Mouse (Mus musculus): ENCODE measurements at regions not wholly inside any gene's neighbourhood (a gene's known extent, or its start where the extent isn't known, plus 50 kb on each side); places are given as distances from the start of the nearest gene placed in this dataset.

DNA sequence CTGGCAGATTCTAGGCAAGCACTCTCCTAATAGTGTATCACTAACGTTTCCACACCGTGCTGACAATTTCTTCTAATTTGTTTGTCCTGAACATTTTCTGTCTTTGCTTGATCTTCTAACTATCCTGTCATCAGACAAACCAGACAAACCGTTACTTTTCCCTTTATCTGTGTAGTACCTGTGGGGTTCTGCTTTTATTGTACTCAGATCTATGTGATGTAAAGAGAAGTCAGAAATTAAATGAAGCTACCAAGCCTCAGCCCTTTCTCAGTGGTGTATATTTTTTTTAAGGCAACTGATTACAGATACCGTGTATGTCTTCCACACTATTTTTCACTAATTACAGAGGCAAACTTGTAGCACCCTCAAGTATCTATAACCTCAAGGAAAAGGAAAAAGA, 108.9 kb upstream of the Robo2 start:
- H3K4me3 ChIP-seq (replicated peaks; ENCODE audit: low read depth, low read length) = no peak overlapping the region
- H3K27me3 ChIP-seq (ENCODE audit: control insufficient read depth, insufficient read depth, low read length) = no peaks in the 10 kb centered on the region
- no peaks in the 10 kb centered on the region for H3K36me3 ChIP-seq (ENCODE audit: control insufficient read depth, insufficient read depth, low read length)
- no peak for ATAC-seq (ENCODE audit: low FRiP score, low TSS enrichment)
- H3K4me1 ChIP-seq (ENCODE audit: control insufficient read depth, insufficient read depth, low read length) = no peaks in the 10 kb centered on the region
- no peak overlapping the region for H3K27ac ChIP-seq (replicated peaks; ENCODE audit: low read depth, low read length)
- H3K9ac ChIP-seq (replicated peaks; ENCODE audit: low read length) = no peak overlapping the region
- H3K4me2 ChIP-seq (ENCODE audit: low read length) = no peak overlapping the region
- WGBS = 86% methylated on average over 4 of the region's 4 CpGs
- no peak for DNase-seq
- H3K9me3 ChIP-seq (ENCODE audit: control insufficient read depth, low read length) = no peaks in the 10 kb centered on the region

DNA sequence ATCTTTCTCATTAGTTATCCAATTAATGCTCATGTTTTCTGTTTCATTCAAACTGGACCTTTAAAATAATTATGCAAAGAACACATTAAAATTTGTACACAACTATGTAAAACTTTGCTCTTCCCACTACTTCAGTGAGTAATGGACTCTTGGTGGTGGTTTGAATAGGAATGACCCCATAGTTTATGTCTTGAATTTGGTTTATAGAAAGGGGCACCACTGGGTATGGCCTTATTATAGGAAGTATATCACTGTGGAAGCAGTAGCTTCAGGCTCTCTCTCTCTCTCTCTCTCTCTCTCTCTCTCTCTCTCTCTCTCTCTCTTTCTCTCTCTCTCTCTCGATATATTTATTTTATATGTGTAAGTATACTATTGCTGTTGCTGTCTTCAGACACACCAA, 106.3 kb upstream of the Robo2 start:
- Histone ChIP-seq H3K4me3 (replicated peaks; ENCODE audit: low read depth, low read length) (no peak overlapping the region), H3K4me1 (ENCODE audit: control insufficient read depth, insufficient read depth, low read length) (no peaks in the 10 kb centered on the region), H3K9me3 (ENCODE audit: control insufficient read depth, low read length) (no peaks in the 10 kb centered on the region), H3K9ac (replicated peaks; ENCODE audit: low read length) (no peak overlapping the region), H3K27me3 (ENCODE audit: control insufficient read depth, insufficient read depth, low read length) (no peaks in the 10 kb centered on the region), H3K36me3 (ENCODE audit: control insufficient read depth, insufficient read depth, low read length) (no peaks in the 10 kb centered on the region), H3K4me2 (ENCODE audit: low read length) (no peak overlapping the region), H3K27ac (replicated peaks; ENCODE audit: low read depth, low read length) (no peak overlapping the region)
- no peak for DNase-seq
- 100% methylated on average over 1 of the region's 1 CpGs for WGBS
- ATAC-seq (ENCODE audit: low FRiP score, low TSS enrichment) = no peak

DNA sequence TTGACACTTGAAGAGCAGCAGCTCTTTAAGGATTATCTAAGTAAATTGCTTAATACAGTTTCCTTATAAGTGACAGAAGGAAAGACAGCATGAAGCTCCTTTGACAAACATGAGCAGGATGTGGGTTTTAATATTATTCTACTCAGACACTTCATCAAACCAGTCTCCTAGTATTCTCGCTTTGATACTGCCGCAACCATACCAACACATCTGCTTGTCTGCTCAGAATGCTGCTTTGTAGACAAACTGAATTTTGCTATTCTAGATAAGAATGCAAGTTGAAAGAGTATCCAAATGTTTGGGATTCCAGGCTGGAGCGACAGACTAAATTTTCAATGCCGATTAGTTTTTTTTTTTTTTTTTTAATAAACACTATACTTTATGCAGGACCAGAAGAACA, 105.7 kb upstream of the Robo2 start:
- 88% methylated on average over 4 of the region's 4 CpGs for WGBS
- Histone ChIP-seq H3K9ac (replicated peaks; ENCODE audit: low read length) (no peak overlapping the region), H3K4me1 (ENCODE audit: control insufficient read depth, insufficient read depth, low read length) (no peaks in the 10 kb centered on the region), H3K36me3 (ENCODE audit: control insufficient read depth, insufficient read depth, low read length) (no peaks in the 10 kb centered on the region), H3K4me2 (ENCODE audit: low read length) (no peak overlapping the region), H3K27ac (replicated peaks; ENCODE audit: low read depth, low read length) (no peak overlapping the region), H3K27me3 (ENCODE audit: control insufficient read depth, insufficient read depth, low read length) (no peaks in the 10 kb centered on the region), H3K4me3 (replicated peaks; ENCODE audit: low read depth, low read length) (no peak overlapping the region), H3K9me3 (ENCODE audit: control insufficient read depth, low read length) (no peaks in the 10 kb centered on the region)
- ATAC-seq (ENCODE audit: low FRiP score, low TSS enrichment) = no peak
- DNase-seq = no peak

DNA sequence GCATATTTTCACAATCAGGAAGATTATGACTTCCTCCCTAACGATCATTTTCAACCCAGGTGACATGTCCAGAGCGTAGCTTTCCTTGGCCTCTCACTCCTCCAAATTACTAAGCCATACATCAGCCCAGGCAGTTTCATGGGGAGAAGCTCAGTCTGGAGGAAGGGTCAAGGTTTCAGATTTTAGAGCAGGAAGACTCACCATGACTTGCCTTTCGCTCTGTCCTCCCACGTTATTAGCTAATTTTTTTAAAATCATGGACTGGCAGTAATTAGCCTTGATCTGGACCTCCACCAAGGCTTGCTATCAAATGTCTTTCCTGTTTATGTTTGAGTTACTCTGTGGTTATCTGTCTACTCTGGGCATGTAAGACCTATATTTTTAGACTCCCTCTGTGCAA, 102.9 kb upstream of the Robo2 start:
- H3K4me2 ChIP-seq (ENCODE audit: low read length) = no peak overlapping the region
- ATAC-seq (ENCODE audit: low FRiP score, low TSS enrichment) (no peak), DNase-seq (no peak)
- 85% methylated on average over 4 of the region's 4 CpGs for WGBS
- no peaks in the 10 kb centered on the region for H3K36me3 ChIP-seq (ENCODE audit: control insufficient read depth, insufficient read depth, low read length)
- no peak overlapping the region for H3K9ac ChIP-seq (replicated peaks; ENCODE audit: low read length)
- H3K27me3 ChIP-seq (ENCODE audit: control insufficient read depth, insufficient read depth, low read length) = no peaks in the 10 kb centered on the region
- H3K4me3 ChIP-seq (replicated peaks; ENCODE audit: low read depth, low read length) = no peak overlapping the region
- H3K9me3 ChIP-seq (ENCODE audit: control insufficient read depth, low read length) = no peaks in the 10 kb centered on the region
- no peaks in the 10 kb centered on the region for H3K4me1 ChIP-seq (ENCODE audit: control insufficient read depth, insufficient read depth, low read length)
- H3K27ac ChIP-seq (replicated peaks; ENCODE audit: low read depth, low read length) = no peak overlapping the region

DNA sequence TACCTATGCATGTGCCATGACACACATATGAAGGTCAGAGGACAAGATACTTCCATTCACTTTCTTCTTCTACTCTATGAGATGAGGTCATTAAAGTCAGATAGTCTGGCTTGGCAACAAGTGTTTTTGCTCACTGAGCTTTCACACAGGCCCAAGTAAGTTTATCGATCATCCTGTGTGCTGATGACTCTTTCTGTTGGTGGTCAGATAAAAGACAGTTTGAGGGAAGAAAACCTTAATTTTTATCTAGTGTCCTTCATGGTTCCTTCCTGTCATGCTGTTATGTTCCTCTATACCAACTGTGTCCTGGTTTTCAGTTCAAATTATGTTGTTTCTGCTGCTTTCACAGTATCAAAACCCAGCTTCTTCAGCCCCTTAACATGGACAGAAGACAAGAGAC, 98.8 kb upstream of the Robo2 start:
- no peak for DNase-seq
- no peak overlapping the region for H3K27ac ChIP-seq (replicated peaks; ENCODE audit: low read depth, low read length)
- H3K4me2 ChIP-seq (ENCODE audit: low read length) = no peak overlapping the region
- no peaks in the 10 kb centered on the region for H3K27me3 ChIP-seq (ENCODE audit: control insufficient read depth, insufficient read depth, low read length)
- no peak overlapping the region for H3K9ac ChIP-seq (replicated peaks; ENCODE audit: low read length)
- no peaks in the 10 kb centered on the region for H3K36me3 ChIP-seq (ENCODE audit: control insufficient read depth, insufficient read depth, low read length)
- no peaks in the 10 kb centered on the region for H3K9me3 ChIP-seq (ENCODE audit: control insufficient read depth, low read length)
- 95% methylated on average over 1 of the region's 1 CpGs for WGBS
- no peaks in the 10 kb centered on the region for H3K4me1 ChIP-seq (ENCODE audit: control insufficient read depth, insufficient read depth, low read length)
- no peak for ATAC-seq (ENCODE audit: low FRiP score, low TSS enrichment)
- H3K4me3 ChIP-seq (replicated peaks; ENCODE audit: low read depth, low read length) = no peak overlapping the region

DNA sequence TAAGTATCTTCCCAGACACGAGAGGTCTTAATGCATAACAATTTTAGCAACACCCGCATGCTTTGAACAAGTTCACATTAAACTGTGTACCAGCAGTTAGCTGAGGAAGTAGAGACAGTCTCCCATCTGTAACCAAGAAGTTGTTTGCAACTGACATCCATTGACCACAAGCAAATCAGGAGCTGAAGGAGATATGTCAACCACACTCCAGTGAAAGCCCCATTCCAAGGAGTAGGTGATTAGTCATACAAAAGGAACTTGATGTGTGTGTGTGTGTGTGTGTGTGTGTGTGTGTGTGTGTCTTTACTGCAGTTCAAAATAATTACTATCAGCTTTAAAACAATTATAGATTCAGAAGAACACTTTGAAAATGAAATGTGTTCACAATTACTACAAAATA, 97.9 kb upstream of the Robo2 start:
- Histone ChIP-seq H3K9ac (replicated peaks; ENCODE audit: low read length) (no peak overlapping the region), H3K27ac (replicated peaks; ENCODE audit: low read depth, low read length) (no peak overlapping the region), H3K36me3 (ENCODE audit: control insufficient read depth, insufficient read depth, low read length) (no peaks in the 10 kb centered on the region), H3K4me3 (replicated peaks; ENCODE audit: low read depth, low read length) (no peak overlapping the region), H3K4me1 (ENCODE audit: control insufficient read depth, insufficient read depth, low read length) (no peaks in the 10 kb centered on the region), H3K27me3 (ENCODE audit: control insufficient read depth, insufficient read depth, low read length) (no peaks in the 10 kb centered on the region), H3K9me3 (ENCODE audit: control insufficient read depth, low read length) (no peaks in the 10 kb centered on the region), H3K4me2 (ENCODE audit: low read length) (no peak overlapping the region)
- DNase-seq (no peak), ATAC-seq (ENCODE audit: low FRiP score, low TSS enrichment) (no peak)
- WGBS = 99% methylated on average over 2 of the region's 2 CpGs

DNA sequence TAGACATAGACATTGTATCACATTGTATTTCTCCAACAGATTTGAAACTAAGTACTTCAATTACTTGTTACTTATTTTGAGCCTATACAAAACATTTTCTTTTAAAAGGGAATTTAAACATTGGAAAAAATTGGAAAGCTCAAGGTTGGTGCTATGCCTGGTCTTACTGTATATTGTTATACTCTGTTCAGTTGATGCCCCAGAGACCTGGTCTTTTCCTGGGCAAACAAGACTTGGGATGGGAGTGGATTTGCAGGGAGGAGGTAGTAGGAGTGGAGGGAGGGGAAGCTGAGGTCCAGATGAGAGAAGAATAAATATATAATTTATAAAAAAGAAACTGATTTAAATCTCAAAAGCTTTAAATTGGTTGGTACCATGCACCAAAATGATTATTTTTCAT, 95.1 kb upstream of the Robo2 start:
- no peak for DNase-seq
- no peak overlapping the region for H3K4me3 ChIP-seq (replicated peaks; ENCODE audit: low read depth, low read length)

DNA sequence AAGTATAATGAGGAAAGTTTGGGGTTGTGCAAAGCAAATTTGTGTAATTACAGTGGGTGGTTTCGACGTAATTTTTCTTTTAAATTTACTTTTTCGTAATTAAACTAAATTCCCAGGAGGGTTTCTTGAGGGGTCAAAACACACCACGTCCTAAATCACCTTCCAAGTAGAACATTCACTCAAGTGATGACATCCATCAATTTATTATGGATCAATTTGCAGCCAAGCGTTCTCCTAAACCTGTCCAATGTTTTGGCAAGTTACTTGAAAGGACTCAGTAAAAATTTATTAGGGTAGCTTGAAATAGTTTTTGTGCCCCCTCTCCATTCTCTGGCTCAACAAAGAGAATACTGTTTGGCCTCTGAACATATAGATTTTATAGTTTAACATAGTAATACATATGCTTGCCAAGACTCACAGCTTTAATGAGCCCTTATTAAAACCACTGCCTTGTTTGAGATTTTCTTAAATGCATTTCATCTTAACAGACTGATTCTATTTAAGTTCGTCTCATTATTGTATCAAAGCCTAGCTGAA, 94.6 kb upstream of the Robo2 start:
- no peaks in the 10 kb centered on the region for H3K27me3 ChIP-seq (ENCODE audit: control insufficient read depth, insufficient read depth, low read length)
- no peak overlapping the region for H3K27ac ChIP-seq (replicated peaks; ENCODE audit: low read depth, low read length)
- no peak overlapping the region for H3K9ac ChIP-seq (replicated peaks; ENCODE audit: low read length)
- no peak overlapping the region for H3K4me3 ChIP-seq (replicated peaks; ENCODE audit: low read depth, low read length)
- H3K9me3 ChIP-seq (ENCODE audit: control insufficient read depth, low read length) = no peaks in the 10 kb centered on the region
- H3K4me2 ChIP-seq (ENCODE audit: low read length) = no peak overlapping the region
- WGBS = 87% methylated on average over 6 of the region's 6 CpGs
- ATAC-seq (ENCODE audit: low FRiP score, low TSS enrichment) (no peak), DNase-seq (no peak)
- H3K36me3 ChIP-seq (ENCODE audit: control insufficient read depth, insufficient read depth, low read length) = no peaks in the 10 kb centered on the region
- H3K4me1 ChIP-seq (ENCODE audit: control insufficient read depth, insufficient read depth, low read length) = no peaks in the 10 kb centered on the region

More for the DNA sequence above, 95.1 kb upstream of the Robo2 start:
- ATAC-seq (ENCODE audit: low FRiP score, low TSS enrichment) = no peak
- Histone ChIP-seq H3K9me3 (ENCODE audit: control insufficient read depth, low read length) (no peaks in the 10 kb centered on the region), H3K4me2 (ENCODE audit: low read length) (no peak overlapping the region), H3K4me1 (ENCODE audit: control insufficient read depth, insufficient read depth, low read length) (no peaks in the 10 kb centered on the region), H3K36me3 (ENCODE audit: control insufficient read depth, insufficient read depth, low read length) (no peaks in the 10 kb centered on the region), H3K9ac (replicated peaks; ENCODE audit: low read length) (no peak overlapping the region), H3K27ac (replicated peaks; ENCODE audit: low read depth, low read length) (no peak overlapping the region), H3K27me3 (ENCODE audit: control insufficient read depth, insufficient read depth, low read length) (no peaks in the 10 kb centered on the region)

DNA sequence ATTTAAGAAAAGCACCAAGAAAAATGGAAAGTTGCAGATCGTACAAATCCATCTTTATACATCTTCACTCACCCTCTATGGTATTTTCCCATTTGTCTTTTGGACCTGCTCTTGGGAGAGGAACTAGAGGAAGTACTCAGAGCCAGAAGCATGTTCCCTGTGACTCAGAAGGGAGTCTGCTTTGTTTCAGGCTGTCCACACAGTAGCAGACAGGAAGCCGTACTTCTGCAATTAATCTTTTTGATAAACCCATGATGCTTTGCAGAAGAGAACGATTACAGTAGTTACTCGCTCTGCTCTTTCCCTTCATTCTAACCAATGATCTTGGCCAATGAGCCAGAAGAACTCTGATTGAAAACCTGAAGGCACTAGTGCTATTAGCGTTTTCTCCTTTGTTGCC, 92.8 kb upstream of the Robo2 start:
- H3K27ac ChIP-seq (replicated peaks; ENCODE audit: low read depth, low read length) = no peak overlapping the region
- no peak overlapping the region for H3K4me3 ChIP-seq (replicated peaks; ENCODE audit: low read depth, low read length)
- no peak overlapping the region for H3K9ac ChIP-seq (replicated peaks; ENCODE audit: low read length)
- no peak overlapping the region for H3K4me2 ChIP-seq (ENCODE audit: low read length)
- DNase-seq (no peak), ATAC-seq (ENCODE audit: low FRiP score, low TSS enrichment) (no peak)
- 90% methylated on average over 5 of the region's 5 CpGs for WGBS
- no peaks in the 10 kb centered on the region for H3K9me3 ChIP-seq (ENCODE audit: control insufficient read depth, low read length)
- no peaks in the 10 kb centered on the region for H3K36me3 ChIP-seq (ENCODE audit: control insufficient read depth, insufficient read depth, low read length)
- no peaks in the 10 kb centered on the region for H3K27me3 ChIP-seq (ENCODE audit: control insufficient read depth, insufficient read depth, low read length)
- no peaks in the 10 kb centered on the region for H3K4me1 ChIP-seq (ENCODE audit: control insufficient read depth, insufficient read depth, low read length)
